Mouse (Mus musculus) gastrocnemius, postnatal 10 days (tissue): Measurements from ENCODE around the gene Ugt1a1. TPM values are rescaled to one million over a fixed set of nuclear protein-coding genes. Genes with fewer than 3 reads are reported as not detected.
"Not testable (repeated sequence)": the region's sequence is repeated elsewhere in the genome, so short reads cannot be mapped to it uniquely, and the experiment has no call there.

Experiments used
- DNase-seq: peaks from one replicate; pipeline ENCODE4 v3.0.0; 2021; ENCODE audit warnings: mixed read lengths
- long read RNA-seq, 2 experiments: library from polyadenylated mRNA; stranded (forward); transcript quantifications; one replicate each; pipeline ENCODE4 v2.0.0; 2021
- total RNA-seq, 2 experiments: library from RNA; stranded (reverse); gene quantifications; 2 replicates each; pipeline ENCODE4 v1.2.3; 2021

Gene Ugt1a1
- not detected for total RNA-seq
- long read RNA-seq, experiment 1: 0 reads
- long read RNA-seq, experiment 2: 0 reads

DNA sequence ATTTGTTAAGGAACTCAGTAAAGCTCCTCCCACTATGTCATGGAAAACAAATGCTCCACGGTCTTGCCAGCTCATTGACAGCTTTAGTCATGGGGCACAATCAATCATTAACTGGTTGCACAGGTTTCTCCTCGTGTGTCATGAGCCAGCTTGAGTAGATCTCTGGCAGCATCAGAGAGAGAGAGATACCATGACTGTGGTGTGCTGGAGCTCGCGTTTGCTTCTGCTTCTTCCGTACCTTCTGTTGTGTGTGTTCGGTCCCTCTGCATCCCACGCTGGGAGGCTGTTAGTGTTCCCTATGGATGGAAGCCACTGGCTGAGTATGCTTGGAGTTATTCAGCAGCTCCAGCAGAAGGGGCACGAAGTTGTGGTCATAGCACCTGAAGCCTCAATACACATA, at the start of gene Ugt1a1:
Gene Ugt1a1, plus strand, starts transcription at position 148 of the 400 bp plus-strand sequence.
- no peak for DNase-seq

DNA sequence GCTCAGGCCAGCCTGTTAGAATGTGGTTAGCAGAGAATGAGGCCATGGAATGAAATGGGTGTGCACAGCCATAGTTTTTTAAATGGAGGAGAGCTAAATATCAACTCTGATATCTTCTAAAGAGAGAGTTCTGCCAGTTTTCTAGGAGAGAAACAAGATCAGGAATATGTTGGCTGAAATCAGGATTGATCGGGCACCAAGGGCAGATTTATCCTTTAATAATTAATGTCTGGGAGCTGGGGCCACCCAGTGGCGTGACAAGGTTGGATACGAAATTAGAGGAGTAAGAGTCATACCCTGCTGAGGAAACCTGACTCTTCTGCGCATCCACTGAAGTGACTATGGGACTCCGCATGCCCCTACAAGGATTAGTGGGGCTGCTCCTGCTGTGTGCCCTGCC, 46.0 kb upstream of the Ugt1a1 start, which contains the start of gene Ugt1a5:
Gene Ugt1a5, plus strand, starts transcription at position 302 of the 400 bp plus-strand sequence.
- no peak for DNase-seq

DNA sequence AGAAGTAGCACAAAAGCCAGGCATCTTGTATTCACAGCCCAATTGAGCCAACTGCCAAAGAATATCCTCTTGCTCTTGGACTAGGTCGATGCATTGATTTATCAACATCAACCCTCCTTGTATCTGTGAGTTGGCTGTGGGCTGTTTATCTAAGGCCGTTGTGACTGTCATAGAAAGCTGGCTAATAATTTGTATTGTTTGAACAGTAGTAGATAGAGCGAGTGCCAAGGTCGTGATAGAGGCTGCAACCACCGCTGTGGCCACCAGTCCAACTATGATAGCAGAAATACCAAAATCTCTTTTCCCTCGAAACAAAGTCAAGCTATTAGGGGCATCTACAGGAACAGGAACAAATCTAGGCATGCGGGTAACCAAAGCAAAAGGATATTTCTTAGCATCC, 39.6 kb upstream of the Ugt1a1 start:
- DNase-seq: not testable (repeated sequence)

- DNase-seq: no peak
These were observed 32.1 kb upstream of the Ugt1a1 start for GRCm38 (mm10) chr1:88179657-88180056.

- no peak for DNase-seq
These were observed 25.3 kb upstream of the Ugt1a1 start for GRCm38 (mm10) chr1:88186325-88186935.

DNA sequence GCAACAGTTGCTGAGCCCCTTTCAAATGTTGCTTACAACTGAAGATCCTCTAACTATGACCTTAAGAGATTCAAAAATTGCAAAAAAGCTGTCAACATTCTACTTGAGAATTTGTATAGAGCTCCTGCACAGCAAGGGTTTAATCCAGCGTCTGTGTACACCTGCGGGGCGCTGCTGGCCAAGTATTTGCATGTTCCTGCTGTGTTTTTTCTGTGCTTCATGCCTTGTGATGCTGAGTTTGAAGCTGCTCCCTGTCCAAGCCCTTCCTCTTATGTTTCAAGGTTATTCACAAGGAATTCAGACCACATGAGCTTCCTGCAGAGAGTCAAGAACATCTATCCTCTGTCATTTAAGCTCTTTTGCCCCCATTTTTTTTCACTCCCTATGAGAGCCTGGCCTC, 19.6 kb upstream of the Ugt1a1 start:
- no peak for DNase-seq

GRCm38 (mm10) chr1:88195687-88196086, 16.1 kb upstream of the Ugt1a1 start:
- DNase-seq: no peak

DNA sequence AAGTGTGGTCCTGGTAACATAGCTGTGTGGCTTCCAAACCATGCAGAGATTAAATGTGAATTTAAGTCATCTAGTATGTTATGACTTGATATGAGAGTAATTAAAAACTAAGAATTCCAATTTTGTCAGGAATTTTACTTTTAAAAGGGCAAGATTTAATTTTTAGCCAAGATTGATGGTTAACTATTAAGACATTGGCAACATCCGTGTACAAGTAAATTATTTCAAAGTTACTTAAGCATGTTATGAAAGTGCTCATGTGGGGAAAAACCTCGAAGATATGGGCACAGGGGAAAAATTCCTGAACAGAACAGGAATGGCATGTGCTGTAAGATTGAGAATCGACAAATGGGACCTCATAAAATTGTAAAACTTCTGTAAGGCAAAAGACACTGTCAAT, 14.3 kb upstream of the Ugt1a1 start:
- DNase-seq: no peak

- no peak for DNase-seq
These were observed 11.8 kb upstream of the Ugt1a1 start for GRCm38 (mm10) chr1:88199996-88200395.

- DNase-seq: no peak
These were observed 11.3 kb upstream of the Ugt1a1 start, which contains the start of gene Ugt1a2 for GRCm38 (mm10) chr1:88200456-88200855. TSS of gene Ugt1a2 (plus strand) at chr1:88200601.

GRCm38 (mm10) chr1:88205294-88205922, 6.4 kb upstream of the Ugt1a1 start, which contains the start of gene Dnajb3:
TSS of gene Dnajb3 (minus strand) at chr1:88205782.
- peak; percentile 77 for DNase-seq

- no peak for DNase-seq
These were observed 4.8 kb upstream of the Ugt1a1 start for GRCm38 (mm10) chr1:88206843-88207479.

DNA sequence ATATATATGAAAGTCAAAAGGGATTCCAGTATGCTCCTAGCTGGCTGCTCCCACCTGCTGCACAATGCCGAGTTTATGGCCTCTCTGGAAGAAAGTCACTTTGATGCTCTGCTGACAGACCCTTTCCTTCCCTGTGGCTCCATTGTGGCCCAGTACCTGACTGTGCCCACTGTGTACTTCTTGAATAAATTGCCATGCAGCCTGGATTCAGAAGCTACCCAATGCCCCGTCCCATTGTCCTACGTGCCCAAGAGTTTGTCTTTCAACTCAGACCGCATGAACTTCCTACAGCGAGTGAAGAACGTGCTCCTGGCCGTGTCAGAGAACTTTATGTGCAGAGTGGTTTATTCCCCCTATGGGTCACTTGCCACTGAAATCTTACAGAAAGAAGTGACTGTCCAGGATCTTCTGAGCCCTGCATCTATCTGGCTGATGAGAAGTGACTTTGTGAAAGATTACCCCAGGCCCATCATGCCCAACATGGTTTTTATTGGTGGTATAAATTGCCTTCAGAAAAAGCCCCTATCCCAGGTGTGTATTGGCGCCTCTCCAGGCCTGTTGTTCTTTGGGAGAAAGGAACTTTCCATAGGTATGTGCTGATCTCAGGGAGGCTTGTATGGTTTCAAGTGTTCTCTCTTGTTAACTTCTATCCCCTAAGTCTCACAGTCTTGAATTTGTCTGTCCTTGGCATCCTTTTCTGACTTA, 734 bp downstream of the Ugt1a1 start:
- peak; percentile 17 for DNase-seq

- DNase-seq: no peak
These were observed 1.3 kb downstream of the Ugt1a1 start for GRCm38 (mm10) chr1:88213061-88213460.

DNA sequence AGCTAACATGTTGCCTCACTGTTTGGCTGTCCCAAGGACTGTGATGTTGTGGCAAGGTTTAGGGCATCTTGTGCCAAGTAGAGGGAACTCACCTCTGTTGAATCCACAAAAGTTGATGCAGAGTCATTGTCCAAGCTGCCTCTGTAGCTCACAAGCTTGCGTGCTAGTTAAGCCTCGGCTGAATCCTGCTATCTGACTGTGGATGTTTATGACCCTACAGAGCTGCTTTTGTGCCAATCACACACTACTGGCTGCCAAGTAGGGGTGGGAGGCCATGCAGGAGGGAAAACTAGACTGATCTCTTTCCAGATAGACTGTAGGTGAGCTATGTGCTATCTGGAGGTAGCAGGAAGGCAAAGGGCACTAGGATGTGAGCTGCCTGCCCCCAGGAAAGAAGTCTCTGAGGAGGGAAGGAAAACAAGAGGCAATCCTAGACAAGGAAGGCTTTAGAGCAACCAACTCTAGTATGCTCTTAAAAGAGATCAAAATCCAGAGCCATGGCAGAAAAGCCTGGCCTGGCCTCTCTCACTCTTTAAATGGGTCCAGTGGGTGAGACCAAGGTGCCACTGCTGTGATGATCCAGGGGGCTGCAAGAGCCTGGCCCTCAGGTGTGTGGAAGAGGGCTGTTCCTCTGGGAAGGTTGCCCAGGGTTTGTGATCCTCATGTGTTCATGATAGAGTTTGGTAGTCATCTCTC, 2.2 kb downstream of the Ugt1a1 start:
- DNase-seq: peak; percentile 14

DNA sequence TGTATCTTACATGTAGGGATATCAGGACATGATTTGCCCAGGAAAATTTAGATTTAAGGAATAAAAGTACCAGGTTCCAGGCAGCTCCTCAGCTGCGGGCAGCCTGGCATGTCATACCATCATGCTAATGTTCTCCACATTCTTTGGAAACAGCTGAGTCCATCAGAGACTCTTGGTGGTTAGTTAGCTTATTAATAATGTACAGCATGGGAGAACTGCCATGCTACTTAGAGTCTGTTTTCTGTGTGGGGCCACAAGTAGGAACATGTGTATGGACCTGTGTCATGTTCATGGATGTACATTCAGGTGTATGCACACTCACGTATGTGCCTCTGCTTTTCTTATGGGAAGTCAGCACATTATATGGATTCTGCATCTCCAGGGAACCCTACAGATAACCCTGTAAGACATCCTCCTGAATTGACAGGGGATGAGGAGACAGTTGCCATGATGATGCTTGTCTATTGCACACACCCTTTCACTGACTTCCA, 2.7 kb downstream of the Ugt1a1 start:
- no peak for DNase-seq

DNA sequence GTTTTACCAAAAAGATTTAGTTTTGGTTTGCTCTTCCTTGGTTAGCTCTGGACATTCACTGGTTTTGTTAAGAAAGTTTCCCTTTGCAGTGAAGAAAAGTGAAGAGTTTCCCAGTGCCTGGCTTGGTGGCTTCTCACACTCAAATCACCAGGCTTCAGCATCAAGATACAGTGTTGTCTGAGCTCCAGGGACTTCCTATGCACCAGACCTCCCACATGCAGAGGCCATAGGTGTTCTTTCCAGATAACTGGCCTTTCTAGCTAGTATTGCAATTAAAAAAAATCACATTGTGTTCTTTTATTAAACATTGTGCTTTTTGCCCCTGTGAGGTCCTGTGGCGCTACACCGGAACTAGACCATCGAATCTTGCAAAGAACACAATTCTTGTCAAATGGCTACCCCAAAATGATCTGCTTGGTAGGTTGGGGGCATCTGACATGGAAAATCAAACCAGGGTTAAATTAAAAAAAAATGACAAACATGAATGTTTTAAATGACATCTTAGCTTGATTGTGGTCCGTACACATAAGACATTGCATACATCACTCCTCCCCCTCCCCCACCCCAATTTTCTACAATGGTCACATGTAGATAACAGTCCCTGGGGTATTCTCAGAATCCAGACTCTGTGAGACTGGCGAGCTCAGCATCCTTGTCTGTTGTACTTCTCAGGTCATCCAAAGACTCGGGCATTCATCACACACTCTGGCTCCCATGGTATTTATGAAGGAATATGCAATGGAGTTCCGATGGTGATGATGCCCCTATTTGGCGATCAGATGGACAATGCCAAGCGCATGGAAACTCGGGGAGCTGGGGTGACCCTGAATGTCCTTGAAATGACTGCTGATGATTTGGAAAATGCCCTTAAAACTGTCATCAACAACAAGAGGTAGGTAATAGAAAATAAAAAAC, 4.0 kb downstream of the Ugt1a1 start:
- DNase-seq: no peak

- no peak for DNase-seq
These were observed 4.8 kb downstream of the Ugt1a1 start for GRCm38 (mm10) chr1:88216551-88216950.

GRCm38 (mm10) chr1:88217144-88217543, 5.4 kb downstream of the Ugt1a1 start:
- DNase-seq: no peak

GRCm38 (mm10) chr1:88217576-88217975, 5.8 kb downstream of the Ugt1a1 start:
- DNase-seq: no peak

- peak; percentile 16 for DNase-seq
These were observed 6.3 kb downstream of the Ugt1a1 start for GRCm38 (mm10) chr1:88218051-88218450.
